Mouse (Mus musculus): ENCODE measurements around the gene Erf. TPM values are rescaled to one million over a fixed set of nuclear protein-coding genes. Genes with fewer than 3 reads are reported as not detected.

The Erf gene
- total RNA-seq, 4 experiments from 2014 or later = 61.3 to 75.7 (median 69.9) TPM

- DNase-seq (ENCODE audit: low spot score in 2 of 2) = no peak
These were observed 30.7 kb upstream of the Erf start for GRCm38 (mm10) chr7:25281166-25281733.

DNA sequence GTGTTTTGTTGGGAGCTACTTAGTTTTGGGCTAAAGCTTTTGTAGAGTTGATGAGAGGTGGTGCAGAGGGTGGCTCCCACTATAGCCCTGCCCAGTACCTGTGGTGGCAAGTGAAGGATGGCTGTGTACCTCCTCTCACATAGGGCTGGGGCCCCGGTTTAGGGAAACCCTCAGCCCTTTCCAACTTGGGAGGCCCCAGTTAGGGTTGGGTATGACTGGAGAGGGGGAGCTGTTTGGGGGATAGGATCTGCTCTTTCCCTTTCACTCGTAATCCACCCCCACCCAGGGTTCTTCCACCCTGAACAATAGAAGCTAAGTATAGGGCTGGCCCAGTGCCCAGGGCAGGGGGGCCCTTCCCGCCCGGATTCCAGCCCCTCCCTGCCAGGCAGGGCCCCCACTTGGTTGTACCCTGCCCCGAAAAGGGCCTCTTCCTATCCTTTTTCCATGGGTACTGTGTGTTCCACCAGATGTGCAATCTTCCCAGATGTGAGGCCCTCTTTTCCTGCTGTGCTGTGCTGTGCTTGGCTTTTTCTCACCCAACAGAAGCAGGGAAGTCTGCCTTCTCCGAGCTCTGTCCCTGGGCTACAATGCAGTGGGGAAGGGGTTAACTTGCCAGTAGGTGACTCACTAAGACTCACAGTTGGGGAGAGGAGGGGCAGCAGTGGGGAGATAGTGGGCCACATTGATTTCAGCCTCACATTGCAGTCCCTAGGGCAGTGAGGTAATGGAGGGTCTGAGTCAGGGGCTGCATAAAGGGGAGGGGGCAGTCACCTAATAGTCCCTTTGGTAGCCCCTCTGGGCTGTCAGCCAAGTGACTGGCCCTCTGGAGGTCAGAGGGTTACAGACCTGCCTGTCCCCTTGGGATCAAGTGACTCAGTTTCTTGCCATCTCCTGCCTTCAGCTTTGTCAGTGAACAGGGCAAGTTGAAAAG lies 29.6 kb upstream of the Erf start:
- DNase-seq (ENCODE audit: low spot score in 2 of 2) = peak in 1 of 2 experiments; percentile 66

DNA sequence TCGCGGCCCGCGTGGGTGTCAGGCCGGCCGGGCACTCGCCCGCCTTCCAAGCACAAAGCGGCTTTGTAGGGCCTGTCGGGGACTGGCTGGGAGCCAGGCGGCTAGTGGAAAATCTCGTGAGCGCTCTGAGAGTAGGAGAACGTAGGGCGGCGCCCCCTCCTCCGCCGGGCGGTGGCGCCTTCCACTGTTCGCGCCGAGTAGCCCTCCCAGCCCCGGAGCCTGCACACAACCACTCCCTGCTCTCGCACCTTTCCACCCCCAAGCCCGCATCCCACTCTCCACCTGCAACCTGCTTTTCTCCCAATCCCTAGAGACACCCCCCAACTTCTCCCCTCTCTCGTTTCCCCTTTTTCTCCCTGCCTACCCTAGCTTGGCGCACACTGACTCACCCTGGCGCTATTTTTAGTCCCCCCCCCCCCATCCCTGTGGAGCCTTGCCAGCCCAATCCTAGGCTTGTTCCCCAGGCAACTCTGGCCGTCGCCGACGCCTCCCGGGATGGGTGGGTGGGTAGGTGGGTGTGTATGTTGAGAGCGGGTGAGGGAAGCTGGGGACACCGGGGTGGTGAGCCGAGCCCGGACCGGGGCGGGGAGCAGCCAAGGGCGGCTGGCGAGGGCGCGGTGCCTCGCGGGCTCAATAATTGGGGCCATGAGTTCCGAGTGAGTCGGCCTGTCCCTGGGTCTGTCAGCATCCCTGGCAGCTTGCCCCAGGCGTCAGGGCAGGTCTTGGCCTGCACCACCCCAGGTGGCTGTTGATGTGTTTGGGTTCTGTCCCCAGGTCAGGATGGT lies 28.7 kb upstream of the Erf start:
- peak; percentile 88 to 93 for DNase-seq (ENCODE audit: low spot score in 2 of 2)

GRCm38 (mm10) chr7:25278341-25279075 lies 27.9 kb upstream of the Erf start:
- DNase-seq (ENCODE audit: low spot score in 2 of 2) = peak; percentile 76 to 89

DNA sequence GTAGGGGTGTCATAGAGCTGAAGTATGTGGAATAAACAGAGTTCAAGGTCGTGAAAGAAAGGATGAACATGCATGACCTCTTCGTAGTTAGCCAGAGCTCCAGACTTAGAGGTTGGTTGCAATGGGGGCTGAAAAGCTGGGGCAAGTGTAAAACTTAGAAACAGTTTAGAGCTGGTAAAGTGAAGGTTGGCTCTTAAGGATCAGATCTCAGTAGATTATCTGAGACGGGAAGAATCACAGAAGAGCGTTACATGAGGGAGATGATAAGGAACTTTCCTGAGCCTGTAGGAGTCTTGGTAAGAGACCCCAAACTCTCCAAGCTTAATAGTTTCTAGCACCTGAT lies 27.4 kb upstream of the Erf start:
- DNase-seq (ENCODE audit: low spot score in 2 of 2) = no peak

DNA sequence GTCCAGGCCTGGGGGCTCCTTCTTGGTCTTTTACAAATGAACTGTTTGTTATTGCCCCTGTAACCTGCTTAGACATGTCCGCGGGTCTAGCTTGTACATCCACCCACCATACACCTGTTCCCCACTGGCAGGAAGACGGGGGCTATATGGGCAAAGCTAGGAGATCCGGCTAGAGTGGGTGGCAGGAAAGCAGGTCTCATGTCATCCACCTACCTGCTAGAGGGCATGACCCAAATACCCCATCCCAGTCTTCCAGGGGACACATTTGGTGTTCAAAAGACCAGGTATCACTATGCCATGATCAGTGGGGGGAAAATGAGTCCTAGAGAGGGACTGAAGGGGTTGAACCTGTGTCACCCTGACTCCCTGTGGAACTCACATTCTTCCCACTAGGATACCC lies 26.8 kb upstream of the Erf start:
- no peak for DNase-seq (ENCODE audit: low spot score in 2 of 2)

DNA sequence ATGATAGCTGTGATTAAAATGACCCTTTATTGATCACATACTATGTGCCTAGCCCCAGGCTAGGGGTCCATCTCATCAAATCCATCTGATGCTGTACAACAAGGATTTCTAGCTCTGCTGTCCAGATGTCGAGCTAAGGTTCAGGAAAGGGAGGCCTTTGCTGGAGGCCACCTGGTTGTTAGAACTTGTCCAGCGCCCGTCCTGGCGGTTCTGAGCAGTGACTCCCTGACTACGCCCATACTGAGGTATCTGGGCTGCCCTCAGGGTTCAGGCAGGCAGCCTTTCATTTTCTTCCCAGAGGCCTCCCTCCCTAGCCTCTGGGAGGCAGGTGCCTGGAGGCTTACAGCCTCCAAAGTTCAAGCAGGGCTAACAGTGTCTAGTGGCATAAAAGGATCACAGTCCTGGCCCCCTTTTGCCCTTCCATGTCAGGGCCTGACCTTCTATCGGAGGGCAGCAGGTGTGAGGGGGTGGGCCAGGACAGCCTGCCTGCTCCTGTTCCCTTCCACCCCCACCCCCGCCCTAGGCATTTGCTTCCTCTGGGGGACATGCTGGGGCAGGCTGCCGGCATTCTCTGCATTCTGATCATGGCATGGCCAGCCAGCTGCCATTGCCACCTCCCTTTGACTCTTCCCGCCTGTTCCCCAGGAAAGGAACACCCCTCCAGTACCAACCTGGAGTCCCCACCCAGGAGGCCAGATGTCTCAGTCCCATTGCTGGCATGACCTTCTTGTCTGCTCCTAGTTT lies 25.2 kb upstream of the Erf start:
- no peak for DNase-seq (ENCODE audit: low spot score in 2 of 2)

GRCm38 (mm10) chr7:25274996-25275395 lies 24.4 kb upstream of the Erf start:
- DNase-seq (ENCODE audit: low spot score in 2 of 2) = no peak

DNA sequence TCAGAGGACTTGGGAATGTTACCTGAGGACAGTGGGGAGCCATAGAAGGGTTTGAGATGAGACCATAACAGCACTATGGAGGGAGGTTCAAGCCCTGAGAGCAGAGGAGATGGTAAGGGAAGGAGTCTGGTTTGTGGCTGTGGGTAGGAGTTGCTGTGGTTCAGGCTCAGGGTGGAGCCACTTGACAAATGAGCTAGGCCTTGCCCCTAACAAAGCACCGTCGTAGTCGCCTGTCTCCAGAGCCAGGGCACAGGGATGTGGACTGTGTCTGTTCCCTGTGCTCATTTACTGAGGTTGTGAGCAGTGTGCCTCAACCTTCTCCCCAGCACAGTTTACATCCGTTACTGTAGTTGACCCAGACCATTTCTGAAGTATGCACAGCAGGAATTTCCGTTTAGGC lies 24.0 kb upstream of the Erf start:
- no peak for DNase-seq (ENCODE audit: low spot score in 2 of 2)

- no peak for DNase-seq (ENCODE audit: low spot score in 2 of 2)
These were observed 23.0 kb upstream of the Erf start for GRCm38 (mm10) chr7:25273259-25274241.

- DNase-seq (ENCODE audit: low spot score in 2 of 2) = no peak
These were observed 22.1 kb upstream of the Erf start for GRCm38 (mm10) chr7:25272445-25273258.

- DNase-seq (ENCODE audit: low spot score in 2 of 2) = no peak
These were observed 21.3 kb upstream of the Erf start for GRCm38 (mm10) chr7:25271651-25272444.

- no peak for DNase-seq (ENCODE audit: low spot score in 2 of 2)
These were observed 20.4 kb upstream of the Erf start for GRCm38 (mm10) chr7:25270652-25271633.

DNA sequence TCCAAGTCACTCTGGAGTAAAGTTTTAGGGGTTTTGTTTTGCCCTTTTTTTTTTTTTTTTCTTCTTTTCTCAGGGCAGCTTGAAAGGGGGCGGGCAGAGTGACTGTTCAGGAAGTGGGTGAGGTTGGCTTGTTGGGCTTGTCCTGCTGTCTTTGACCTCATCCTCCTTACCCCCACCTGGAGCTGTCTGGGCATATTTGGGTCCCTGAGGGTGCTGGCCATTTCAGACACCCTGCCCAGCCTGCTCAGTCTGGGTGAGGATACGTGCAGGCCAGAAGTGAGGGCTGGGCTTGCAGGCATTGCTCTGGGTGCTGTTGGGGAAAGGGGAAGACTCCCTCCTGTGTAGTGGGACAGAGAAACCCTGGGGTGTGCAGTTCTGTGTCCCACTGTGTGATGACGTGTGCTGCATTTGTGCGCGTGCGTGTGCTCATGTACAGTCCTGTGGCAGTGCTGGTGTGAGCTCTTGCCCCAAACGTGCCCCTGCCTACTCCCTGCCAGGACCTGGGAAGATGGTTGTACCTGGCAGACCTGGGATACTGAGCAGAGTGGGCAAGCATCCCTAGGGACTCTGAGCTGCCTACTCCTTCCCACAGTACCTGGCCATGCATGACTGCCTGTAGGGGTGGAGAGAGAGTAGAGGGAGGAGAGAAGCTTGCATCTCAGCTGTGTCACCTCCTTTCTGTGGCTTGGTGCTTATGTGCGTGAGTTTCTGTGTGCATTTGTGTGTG lies 19.1 kb upstream of the Erf start:
- no peak for DNase-seq (ENCODE audit: low spot score in 2 of 2)

- peak in 1 of 2 experiments; percentile 5 for DNase-seq (ENCODE audit: low spot score in 2 of 2)
These were observed 18.5 kb upstream of the Erf start for GRCm38 (mm10) chr7:25269029-25269428.

DNA sequence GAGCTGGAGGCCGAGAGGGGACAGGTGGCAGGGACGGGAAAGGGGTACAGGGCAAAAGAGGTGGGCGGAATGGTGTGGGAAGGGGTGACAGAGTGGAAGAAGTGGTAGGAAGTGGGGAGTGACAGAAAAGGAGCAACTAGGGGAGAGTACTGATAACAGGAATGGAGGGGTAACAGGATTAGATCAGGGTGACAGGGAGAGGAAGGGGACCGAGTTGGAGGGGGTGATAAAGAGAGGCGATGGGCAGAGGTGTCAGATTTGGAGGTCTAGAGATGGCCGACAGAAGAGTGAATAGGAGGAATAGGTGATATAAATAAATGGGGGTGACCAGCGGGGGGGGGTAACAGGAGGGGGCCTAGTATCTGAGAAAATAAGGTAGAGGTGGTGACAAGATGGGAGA lies 18.0 kb upstream of the Erf start:
- DNase-seq (ENCODE audit: low spot score in 2 of 2) = no peak

All from left cerebral cortex, adult 8-10 months (tissue).